Mouse (Mus musculus) spleen, adult 2 months (tissue): Measurements from ENCODE around the gene Csrp3.

Experiments used
- CTCF ChIP-seq: fragments of 200-500 bp; IDR thresholded peaks from 2 replicates; pipeline ENCODE4 v1.5.1; 2011; ENCODE audit warnings: mild to moderate bottlenecking, inconsistent platforms; ENCODE audit not compliant: insufficient read depth, insufficient read length, insufficient replicate concordance; ENCODE audit errors: extremely low read depth
- POLR2A ChIP-seq: fragments of 200-500 bp; IDR thresholded peaks from 2 replicates; pipeline ENCODE4 v1.6.1; 2011; ENCODE audit warnings: low read depth, low read length, inconsistent platforms

GRCm38 (mm10) chr7:48825170-48825569 lies 22.7 kb downstream of the Csrp3 start:
- TF ChIP-seq CTCF (no peak), POLR2A (no peak)
